Mouse (Mus musculus) urinary bladder, postnatal 10 days (tissue): ENCODE measurements around the gene Mien1.

ENCODE experiments used
- DNase-seq: peaks from one replicate; pipeline ENCODE4 v3.0.0; 2022; ENCODE audit warnings: low spot score

Mien1 gene

GRCm38 (mm10) chr11:98438331-98439158 lies at the start of gene Mien1:
Gene Mien1, minus strand, starts transcription at chr11:98438991.
- peak; percentile 91 for DNase-seq

GRCm38 (mm10) chr11:98487526-98488040 lies 48.8 kb upstream of the Mien1 start:
- DNase-seq = no peak

GRCm38 (mm10) chr11:98485749-98486148 lies 47.0 kb upstream of the Mien1 start:
- no peak for DNase-seq

GRCm38 (mm10) chr11:98482067-98482466 lies 43.3 kb upstream of the Mien1 start:
- no peak for DNase-seq

GRCm38 (mm10) chr11:98481231-98481630 lies 42.4 kb upstream of the Mien1 start:
- DNase-seq = no peak

GRCm38 (mm10) chr11:98479940-98480497 lies 41.2 kb upstream of the Mien1 start:
- DNase-seq = no peak

- DNase-seq = no peak
These were observed 40.5 kb upstream of the Mien1 start for GRCm38 (mm10) chr11:98479026-98479939.

- no peak for DNase-seq
These were observed 38.4 kb upstream of the Mien1 start for GRCm38 (mm10) chr11:98477011-98477701.

- no peak for DNase-seq
These were observed 37.6 kb upstream of the Mien1 start for GRCm38 (mm10) chr11:98476434-98476807.

- DNase-seq = no peak
These were observed 37.0 kb upstream of the Mien1 start for GRCm38 (mm10) chr11:98475630-98476433.

- DNase-seq = no peak
These were observed 36.2 kb upstream of the Mien1 start for GRCm38 (mm10) chr11:98474967-98475366.

- no peak for DNase-seq
These were observed 35.2 kb upstream of the Mien1 start for GRCm38 (mm10) chr11:98473916-98474479.

- DNase-seq = no peak
These were observed 33.9 kb upstream of the Mien1 start for GRCm38 (mm10) chr11:98472696-98473095.

- DNase-seq = no peak
These were observed 32.0 kb upstream of the Mien1 start for GRCm38 (mm10) chr11:98470795-98471194.

- DNase-seq = no peak
These were observed 31.2 kb upstream of the Mien1 start for GRCm38 (mm10) chr11:98469761-98470714.

- no peak for DNase-seq
These were observed 25.7 kb upstream of the Mien1 start for GRCm38 (mm10) chr11:98464516-98464915.

- DNase-seq = no peak
These were observed 25.1 kb upstream of the Mien1 start for GRCm38 (mm10) chr11:98463911-98464310.

- DNase-seq = no peak
These were observed 23.5 kb upstream of the Mien1 start for GRCm38 (mm10) chr11:98462255-98462654.

- DNase-seq = no peak
These were observed 22.4 kb upstream of the Mien1 start for GRCm38 (mm10) chr11:98461109-98461720.
